Mouse (Mus musculus) ES-E14 (cell line): ENCODE data around the gene Kcnt2. TPM values are rescaled to one million over a fixed set of nuclear protein-coding genes. Genes with fewer than 3 reads are reported as not detected.

Experiments used
- DNase-seq: peaks from one replicate; pipeline ENCODE4 v3.0.0-alpha.2; 2013; ENCODE audit warnings: low read depth, low spot score
- H3K27ac ChIP-seq: 2 replicates; pipeline ENCODE4 v1.5.1; 2012; ENCODE audit warnings: low read depth, mild to moderate bottlenecking, low read length, moderate library complexity, mixed read lengths; ENCODE audit not compliant: poor library complexity, insufficient read depth, severe bottlenecking
- H3K36me3 ChIP-seq: 2 replicates; pipeline ENCODE4 v1.6.1; 2012; ENCODE audit warnings: mild to moderate bottlenecking, low read length, moderate library complexity, mixed read lengths; ENCODE audit not compliant: control insufficient read depth, poor library complexity, insufficient read depth, severe bottlenecking
- H3K4me1 ChIP-seq, 2 experiments: fragments of 150-350 bp in 1 of 2; sonication (generic) in 1 of 2; 2 replicates each; pipeline ENCODE4 v1.6.1; 2012; ENCODE audit warnings: low read length in 2 of 2, mild to moderate bottlenecking in 1 of 2, mixed read lengths in 1 of 2; ENCODE audit not compliant: control insufficient read depth in 2 of 2, insufficient read depth in 2 of 2, poor library complexity in 1 of 2
- H3K4me3 ChIP-seq, 2 experiments: fragments of 150-350 bp in 1 of 2; sonication (generic) in 1 of 2; 2 replicates each; pipeline ENCODE4 v1.5.1; 2012; ENCODE audit warnings: low read length in 2 of 2, low read depth in 1 of 2, mild to moderate bottlenecking in 1 of 2, mixed read lengths in 1 of 2; ENCODE audit not compliant: insufficient read depth in 1 of 2, poor library complexity in 1 of 2, severe bottlenecking in 1 of 2
- H3K9ac ChIP-seq: 2 replicates; pipeline ENCODE4 v1.6.1; 2012; ENCODE audit warnings: low read depth, mild to moderate bottlenecking, low read length, mixed read lengths; ENCODE audit not compliant: poor library complexity, insufficient read depth, severe bottlenecking
- H3K9me3 ChIP-seq: fragments of 150-350 bp; sonication (generic); 2 replicates; pipeline ENCODE4 v1.6.1; 2012; ENCODE audit warnings: low read depth, mild to moderate bottlenecking, low read length; ENCODE audit not compliant: control insufficient read depth, insufficient read depth
- CHD2 ChIP-seq: IDR thresholded peaks from 2 replicates; pipeline ENCODE4 v1.6.1; 2014; ENCODE audit warnings: mild to moderate bottlenecking, low read depth, low read length, inconsistent platforms
- HCFC1 ChIP-seq: IDR thresholded peaks from 2 replicates; pipeline ENCODE4 v1.6.1; 2012; ENCODE audit warnings: low read length, inconsistent platforms, borderline replicate concordance; ENCODE audit not compliant: insufficient read depth
- MAFK ChIP-seq: IDR thresholded peaks from 2 replicates; pipeline ENCODE4 v1.6.1; 2014; ENCODE audit warnings: mild to moderate bottlenecking, low read depth, low read length, inconsistent platforms; ENCODE audit not compliant: insufficient read depth
- ZC3H11A ChIP-seq: IDR thresholded peaks from 2 replicates; pipeline ENCODE4 v1.6.1; 2012; ENCODE audit warnings: low read depth, mild to moderate bottlenecking, inconsistent platforms, low read length, borderline replicate concordance
- ZNF384 ChIP-seq: IDR thresholded peaks from 2 replicates; pipeline ENCODE4 v1.6.1; 2012; ENCODE audit warnings: low read depth, low read length, inconsistent platforms
- in situ Hi-C, 2 experiments: fragments of 600-800 bp; cut with MboI; formaldehyde crosslinking; loops; one replicate each; pipeline ENCODE4 v1.15.1; 2025; ENCODE audit warnings: low sequenced_read_pairs in 2 of 2, inconsistent platforms in 1 of 2; ENCODE audit not compliant: unreplicated experiment in 2 of 2
- total RNA-seq: library from RNA; depleted of rRNA; stranded (reverse); fragments of 300-350 nt; gene quantifications from 2 replicates; pipeline ENCODE4 v1.2.3, GENCODE M21; 2012

Kcnt2 gene
- total RNA-seq, 1 experiment, result 1.2 TPM

DNA sequence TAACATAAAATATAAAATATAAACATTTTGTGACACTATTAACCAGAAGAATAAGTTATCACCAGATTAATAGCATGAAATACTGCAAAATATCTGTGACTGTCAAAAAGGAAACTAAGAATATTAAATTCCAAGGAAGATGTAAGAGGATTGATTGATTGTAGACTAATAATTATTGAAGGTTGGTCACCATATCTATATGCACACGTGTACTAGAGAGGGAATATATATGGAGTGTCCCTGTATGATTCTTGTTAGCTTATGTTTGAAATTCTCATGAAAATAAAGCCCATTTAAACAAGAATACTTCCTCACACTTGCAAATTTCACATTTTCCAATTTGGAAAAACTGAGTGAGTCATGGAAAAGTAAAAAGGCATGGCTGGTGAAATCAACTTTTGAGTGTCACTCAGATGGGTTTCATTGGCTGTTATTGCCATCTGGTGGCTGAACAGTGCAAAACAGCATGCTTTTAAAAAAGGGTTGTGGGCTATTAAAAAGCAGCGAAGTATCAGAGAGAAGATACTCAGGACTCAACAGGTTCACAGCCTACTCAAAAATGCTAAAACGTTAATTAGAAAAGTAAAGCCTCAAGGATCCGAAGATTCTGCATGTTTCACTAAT is 285.4 kb downstream of the Kcnt2 start:
- Histone ChIP-seq H3K4me1 (no peaks in the 10 kb centered on the region), H3K27ac (no peak overlapping the region), H3K36me3 (no peaks in the 10 kb centered on the region), H3K9ac (no peak overlapping the region), H3K4me3 (no peak overlapping the region), H3K9me3 (no peaks in the 10 kb centered on the region)
- in situ Hi-C loops, result loop anchor here in 1 of 2 experiments (25.0 kb wide), 1 partner anchor 369 kb away; no protein-coding TSS in a partner anchor
- peak; percentile 36 for DNase-seq
- peak; percentile 97 for TF ChIP-seq ZC3H11A
- TF ChIP-seq CHD2, result no peak

DNA sequence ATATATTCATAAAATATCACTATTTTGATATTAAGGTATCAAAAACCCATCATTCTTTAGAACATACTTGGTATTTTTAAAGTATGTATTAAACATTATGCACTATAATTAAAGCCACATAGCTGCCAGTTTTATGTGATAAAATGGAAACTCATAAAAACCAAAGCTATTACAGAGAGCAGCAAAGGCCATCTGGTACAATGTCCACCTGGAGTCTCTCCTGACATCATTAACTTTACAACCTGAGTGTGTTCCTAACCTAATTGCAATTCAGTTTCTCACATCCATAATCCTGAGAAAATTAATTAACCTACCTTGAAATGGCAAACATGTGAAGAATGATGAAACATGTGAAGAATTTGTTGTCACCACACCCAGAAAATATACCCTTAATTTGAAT is 288.9 kb downstream of the Kcnt2 start:
- no peak overlapping the region for H3K4me3 ChIP-seq
- in situ Hi-C loops, result loop anchor here in 1 of 2 experiments (25.0 kb wide), 1 partner anchor 373 kb away; no protein-coding TSS in a partner anchor
- H3K4me1 ChIP-seq, result no peaks in the 10 kb centered on the region
- TF ChIP-seq CHD2 (no peak), ZNF384 (no peak)
- H3K9me3 ChIP-seq, result no peaks in the 10 kb centered on the region
- H3K36me3 ChIP-seq, result no peaks in the 10 kb centered on the region
- H3K27ac ChIP-seq, result no peak overlapping the region
- H3K9ac ChIP-seq, result no peak overlapping the region
- DNase-seq, result no peak

DNA sequence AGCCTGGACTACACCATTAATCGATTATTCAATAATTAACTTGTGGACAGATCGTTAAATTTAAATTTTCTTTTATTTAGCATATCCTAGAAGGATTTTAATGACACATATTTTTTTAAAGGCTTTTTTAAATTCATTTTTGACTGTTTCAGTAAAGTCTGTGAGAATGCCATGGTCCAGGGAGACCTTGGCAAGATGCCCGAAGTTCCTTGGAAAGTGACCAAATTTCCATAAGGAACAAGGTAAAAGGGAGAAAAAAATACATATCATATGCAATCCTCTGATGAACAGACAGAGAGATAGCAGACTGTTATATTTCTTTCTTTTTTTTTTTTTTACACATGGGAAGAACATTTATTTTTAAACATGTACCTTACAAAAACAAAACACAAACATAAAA is 296.1 kb downstream of the Kcnt2 start:
- TF ChIP-seq CHD2 (no peak), HCFC1 (no peak), MAFK (no peak), ZNF384 (no peak), ZC3H11A (no peak)
- H3K36me3 ChIP-seq, result no peaks in the 10 kb centered on the region
- no peaks in the 10 kb centered on the region for H3K9me3 ChIP-seq
- in situ Hi-C loops, result loop anchor here in 1 of 2 experiments (25.0 kb wide), 1 partner anchor 380 kb away; no protein-coding TSS in a partner anchor
- no peak for DNase-seq
- H3K9ac ChIP-seq, result no peak overlapping the region
- H3K4me3 ChIP-seq, result no peak overlapping the region
- no peaks in the 10 kb centered on the region for H3K4me1 ChIP-seq
- no peak overlapping the region for H3K27ac ChIP-seq

DNA sequence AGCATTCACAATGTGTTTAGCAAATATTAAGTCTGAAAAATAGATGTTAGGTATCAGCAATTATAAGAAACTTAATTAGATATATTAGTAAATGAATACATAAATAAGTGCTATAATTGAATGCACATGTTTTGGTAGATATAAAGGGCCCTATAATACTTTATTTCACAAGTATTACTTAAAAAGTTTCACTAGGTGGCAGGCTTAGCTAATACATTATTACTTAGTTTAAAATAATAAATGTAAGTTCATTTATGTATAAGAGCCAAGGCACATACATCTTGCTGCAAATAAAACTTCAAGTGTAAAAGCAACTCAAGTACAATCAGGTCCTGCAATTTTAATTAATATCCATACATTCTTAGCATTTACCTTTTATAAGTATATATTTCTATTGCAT is 302.8 kb downstream of the Kcnt2 start:
- Histone ChIP-seq H3K9ac (no peak overlapping the region), H3K36me3 (no peaks in the 10 kb centered on the region), H3K4me1 (no peaks in the 10 kb centered on the region), H3K4me3 (no peak overlapping the region), H3K9me3 (no peaks in the 10 kb centered on the region), H3K27ac (no peak overlapping the region)
- DNase-seq, result no peak
- TF ChIP-seq ZC3H11A (no peak), ZNF384 (no peak), HCFC1 (no peak), CHD2 (no peak), MAFK (no peak)
- in situ Hi-C loops, result loop anchor here in 1 of 2 experiments (25.0 kb wide), 1 partner anchor 386 kb away; no protein-coding TSS in a partner anchor

DNA sequence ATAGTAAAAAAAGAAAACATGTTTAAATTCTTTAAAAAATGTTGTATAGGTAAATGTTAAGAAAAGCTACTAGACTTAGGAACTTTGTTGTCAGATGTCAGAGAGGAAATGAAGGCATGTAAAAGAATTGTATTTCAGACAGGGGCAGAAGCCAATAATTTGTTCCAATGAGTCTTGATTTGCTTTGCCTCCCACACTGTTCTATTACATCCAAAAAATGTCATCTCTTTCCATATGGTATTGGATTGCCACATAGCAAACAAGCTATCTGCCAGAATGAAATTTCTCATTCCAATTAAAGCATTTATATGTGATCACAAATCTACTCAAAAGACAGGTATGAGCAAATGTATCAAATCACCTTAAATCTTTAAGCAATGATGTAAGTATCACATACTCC is 314.8 kb downstream of the Kcnt2 start:
- no peak overlapping the region for H3K9ac ChIP-seq
- H3K27ac ChIP-seq, result no peak overlapping the region
- H3K36me3 ChIP-seq, result no peaks in the 10 kb centered on the region
- in situ Hi-C loops, result no loop called here
- no peak for TF ChIP-seq ZNF384
- no peak for TF ChIP-seq ZC3H11A
- TF ChIP-seq HCFC1, result no peak
- TF ChIP-seq CHD2, result no peak
- no peak for TF ChIP-seq MAFK
- H3K9me3 ChIP-seq, result no peaks in the 10 kb centered on the region
- H3K4me3 ChIP-seq, result no peak overlapping the region
- DNase-seq, result no peak
- H3K4me1 ChIP-seq, result no peaks in the 10 kb centered on the region
